Mouse (Mus musculus) ES-Bruce4 (cell line): Measurements from ENCODE around the gene Tac2.

Source experiments
- CTCF ChIP-seq: IDR thresholded peaks from one replicate; pipeline ENCODE4 v1.8.1; 2011; ENCODE audit warnings: low read depth, low read length
- EP300 ChIP-seq: IDR thresholded peaks from 2 replicates; pipeline ENCODE4 v1.6.1; 2011; ENCODE audit warnings: low read depth, low read length; ENCODE audit not compliant: insufficient read depth
- POLR2A ChIP-seq: IDR thresholded peaks from one replicate; pipeline ENCODE4 v1.8.1; 2011; ENCODE audit warnings: low read length; ENCODE audit not compliant: insufficient read depth

GRCm38 (mm10) chr10:127734434-127734833 lies 10.2 kb downstream of the Tac2 start:
- TF ChIP-seq CTCF: peak; percentile 42
- no peak for TF ChIP-seq EP300
- no peak for TF ChIP-seq POLR2A
